Comparison of ENCODE assay signal across 21 mouse cellular contexts in the genomic region with DNA sequence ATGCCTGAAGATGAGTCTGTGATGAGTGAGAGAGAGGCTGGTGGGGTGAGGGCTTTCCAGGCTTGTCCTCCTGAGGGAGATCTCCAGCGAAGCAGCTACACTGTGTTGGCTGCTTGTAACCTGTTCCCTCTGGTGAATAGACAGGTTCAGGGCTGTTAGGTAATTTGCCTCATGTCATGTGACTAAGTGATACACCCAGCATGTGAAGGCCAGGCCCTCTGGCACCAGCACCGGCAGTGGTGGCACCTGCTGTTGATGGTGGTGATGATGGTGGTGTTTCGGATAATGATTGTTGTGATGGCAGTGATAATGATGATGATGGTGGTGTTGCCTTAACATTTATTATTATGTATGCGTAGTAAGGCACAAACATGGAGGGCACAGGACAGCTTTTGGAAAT. TPM values are rescaled to one million over a fixed set of nuclear protein-coding genes. Genes with fewer than 3 reads are reported as not detected.
A peak's percentile ranks its signal among the peaks of the same experiment; 100 is the strongest.
DNase-seq lines count a peak whose midpoint lies in the region; ATAC-seq and TF ChIP-seq lines count a peak whose summit lies in the region.
"Had no signal": no experiment of that assay in that cellular context is flagged by ENCODE, and none has a peak within 500 bp of the region (broad histone marks: within the 10 kb centered on the region; RNA-seq: fewer than 3 reads in every experiment).

No protein-coding gene starts in this region.

- no peaks in the 10 kb centered on the region for H3K27me3 ChIP-seq in liver, adult 2 months (ENCODE audit: control insufficient read depth, insufficient read depth, low read length)
- no peaks in the 10 kb centered on the region for H3K27me3 ChIP-seq in liver, embryonic 12.5 days (replicated peaks)
- no peaks in the 10 kb centered on the region for H3K27me3 ChIP-seq in stomach, embryonic 15.5 days (replicated peaks)
- H3K27me3 ChIP-seq in stomach, postnatal 0 days (ENCODE audit: control insufficient read depth, insufficient read depth, low read length) = no peaks in the 10 kb centered on the region
- no peaks in the 10 kb centered on the region for H3K27me3 ChIP-seq in hindbrain, embryonic 16.5 days (replicated peaks; ENCODE audit: control insufficient read depth, insufficient read depth, low read length)
- H3K27me3 ChIP-seq in thymus, adult 2 months (ENCODE audit: control insufficient read depth, insufficient read depth, low read length) = no peaks in the 10 kb centered on the region
- H3K27me3 ChIP-seq: forebrain, embryonic 13.5 days; heart, embryonic 12.5 days had no signal

- H3K36me3 ChIP-seq in liver, adult 2 months (ENCODE audit: control insufficient read depth, insufficient read depth, low read length) = peaks cover 42% of the 10 kb centered on the region
- H3K36me3 ChIP-seq in liver, embryonic 12.5 days = peaks cover 90% of the 10 kb centered on the region
- H3K36me3 ChIP-seq in stomach, embryonic 15.5 days = peaks cover 69% of the 10 kb centered on the region
- peaks cover 41% of the 10 kb centered on the region for H3K36me3 ChIP-seq in stomach, postnatal 0 days (ENCODE audit: control insufficient read depth, insufficient read depth, low read length)
- H3K36me3 ChIP-seq in ES-E14 (ENCODE audit: control insufficient read depth, insufficient read depth, low read length, poor library complexity, severe bottlenecking) = peaks cover 51% of the 10 kb centered on the region
- peaks cover 33% of the 10 kb centered on the region for H3K36me3 ChIP-seq in hindbrain, embryonic 16.5 days (ENCODE audit: control insufficient read depth, insufficient read depth, low read length)
- peaks cover 67% of the 10 kb centered on the region for H3K36me3 ChIP-seq in thymus, adult 2 months (ENCODE audit: control insufficient read depth, insufficient read depth, low read length)

- no peak overlapping the region for H3K4me2 ChIP-seq in liver, embryonic 12.5 days
- H3K4me2 ChIP-seq in stomach, embryonic 15.5 days = no peak overlapping the region
- H3K4me2 ChIP-seq in stomach, postnatal 0 days (replicated peaks; ENCODE audit: low read depth) = no peak overlapping the region
- no peak overlapping the region for H3K4me2 ChIP-seq in hindbrain, embryonic 16.5 days (ENCODE audit: low read length)
- H3K4me2 ChIP-seq: forebrain, embryonic 13.5 days; heart, embryonic 12.5 days; hindbrain, embryonic 14.5 days had no signal

- no peak overlapping the region for H3K27ac ChIP-seq in liver, adult 2 months (replicated peaks; ENCODE audit: insufficient read depth, low read depth, low read length)
- H3K27ac ChIP-seq in liver, embryonic 12.5 days = no peak overlapping the region
- H3K27ac ChIP-seq in stomach, embryonic 15.5 days = no peak overlapping the region
- no peak overlapping the region for H3K27ac ChIP-seq in stomach, postnatal 0 days (replicated peaks)
- peak overlapping the region; percentile 84 for H3K27ac ChIP-seq in ES-E14 (ENCODE audit: insufficient read depth, low read depth, low read length, poor library complexity, severe bottlenecking)
- H3K27ac ChIP-seq in hindbrain, embryonic 16.5 days (ENCODE audit: low read depth, low read length) = no peak overlapping the region
- no peak overlapping the region for H3K27ac ChIP-seq in thymus, adult 2 months (ENCODE audit: control insufficient read depth, insufficient read depth, low read length)
- H3K27ac ChIP-seq: embryonic facial prominence, embryonic 10.5 days; forebrain, embryonic 13.5 days; heart, adult 2 months; hindbrain, embryonic 10.5 days; hindbrain, embryonic 14.5 days had no signal

- in situ Hi-C loops in ES-E14 (cut with MboI; ENCODE audit: low sequenced_read_pairs in 2 of 2, unreplicated experiment in 2 of 2) = no loop called here

- no peak for ATAC-seq in liver, embryonic 12.5 days
- 0 out of 2 replicates have a peak, but pooled peaks have one; percentile 11 for ATAC-seq in stomach, embryonic 15.5 days (ENCODE audit: insufficient read depth, low FRiP score, low read depth)
- no peak for ATAC-seq in stomach, postnatal 0 days (ENCODE audit: low FRiP score, low TSS enrichment)
- ATAC-seq in hindbrain, embryonic 16.5 days = no peak
- ATAC-seq: forebrain, embryonic 13.5 days; forebrain, postnatal 0 days had no signal

- no peaks in the 10 kb centered on the region; the same call in 1 of the 2 replicates for H3K79me2 ChIP-seq in liver, adult 2 months (ENCODE audit: control insufficient read depth, insufficient read depth, low read length)

- no peaks in the 10 kb centered on the region for H3K9me3 ChIP-seq in liver, embryonic 12.5 days (replicated peaks)
- no peaks in the 10 kb centered on the region for H3K9me3 ChIP-seq in stomach, embryonic 15.5 days
- no peaks in the 10 kb centered on the region for H3K9me3 ChIP-seq in stomach, postnatal 0 days (ENCODE audit: control insufficient read depth, low read length)
- no peaks in the 10 kb centered on the region for H3K9me3 ChIP-seq in ES-E14 (ENCODE audit: control insufficient read depth, insufficient read depth, low read depth, low read length)
- H3K9me3 ChIP-seq in hindbrain, embryonic 16.5 days (ENCODE audit: control insufficient read depth, low read length) = no peaks in the 10 kb centered on the region
- H3K9me3 ChIP-seq: embryonic facial prominence, embryonic 10.5 days; forebrain, embryonic 13.5 days; heart, embryonic 12.5 days; hindbrain, embryonic 10.5 days had no signal

- H3K9ac ChIP-seq in liver, adult 2 months (ENCODE audit: low read depth, low read length) = no peak overlapping the region
- H3K9ac ChIP-seq in liver, embryonic 12.5 days = no peak overlapping the region
- no peak overlapping the region for H3K9ac ChIP-seq in stomach, embryonic 15.5 days
- H3K9ac ChIP-seq in stomach, postnatal 0 days (ENCODE audit: low read length) = no peak overlapping the region
- H3K9ac ChIP-seq in ES-E14 (ENCODE audit: insufficient read depth, low read depth, low read length, poor library complexity, severe bottlenecking) = peak overlapping the region; percentile 56
- no peak overlapping the region for H3K9ac ChIP-seq in hindbrain, embryonic 16.5 days (ENCODE audit: low read depth, low read length)
- H3K9ac ChIP-seq: forebrain, embryonic 13.5 days; forebrain, postnatal 0 days; heart, embryonic 12.5 days; hindbrain, embryonic 14.5 days had no signal

- no peak for TF ChIP-seq EP300 in stomach, postnatal 0 days (optimal IDR thresholded peaks at IDR 0.05)

- 65% methylated on average over 4 of the region's 4 CpGs for WGBS in liver, adult 2 months
- 86% methylated on average over 4 of the region's 4 CpGs for WGBS in liver, embryonic 12.5 days (ENCODE audit: insufficient replicate concordance)
- 90% methylated on average over 4 of the region's 4 CpGs for WGBS in stomach, embryonic 15.5 days
- 91% methylated on average over 4 of the region's 4 CpGs for WGBS in stomach, postnatal 0 days
- whole genome bisulfite sequencing in hindbrain, embryonic 16.5 days = 93% methylated on average over 4 of the region's 4 CpGs
- 97% methylated on average over 4 of the region's 4 CpGs for WGBS in thymus, adult 2 months

- no peak for TF ChIP-seq POLR2A in liver, adult 2 months (IDR thresholded peaks at IDR 0.05; ENCODE audit: extremely low read depth, insufficient read depth, low read length)
- no peak for TF ChIP-seq POLR2A in thymus, adult 2 months (IDR thresholded peaks at IDR 0.05; ENCODE audit: control insufficient read depth, extremely low read depth, insufficient read depth, low read length, poor library complexity)

- H3K4me3 ChIP-seq in liver, adult 2 months (ENCODE audit: insufficient read depth, low read depth, low read length) = no peak overlapping the region
- no peak overlapping the region for H3K4me3 ChIP-seq in liver, embryonic 12.5 days
- H3K4me3 ChIP-seq in stomach, embryonic 15.5 days (replicated peaks) = no peak overlapping the region
- no peak overlapping the region for H3K4me3 ChIP-seq in stomach, postnatal 0 days (ENCODE audit: low read depth, low read length)
- peak overlapping the region in 1 of 2 experiments; percentile 37; a peak in 2 of 4 replicates for H3K4me3 ChIP-seq in ES-E14 (ENCODE audit: insufficient read depth in 1 of 2, low read depth in 1 of 2, low read length in 2 of 2, poor library complexity in 1 of 2, severe bottlenecking in 1 of 2)
- H3K4me3 ChIP-seq in hindbrain, embryonic 16.5 days (ENCODE audit: low read length) = no peak overlapping the region
- H3K4me3 ChIP-seq in thymus, adult 2 months (ENCODE audit: control insufficient read depth, insufficient read depth, low read length) = no peak overlapping the region
- H3K4me3 ChIP-seq: embryonic facial prominence, embryonic 10.5 days; forebrain, embryonic 13.5 days; heart, adult 2 months; heart, embryonic 12.5 days; hindbrain, embryonic 10.5 days had no signal

- no peak for TF ChIP-seq CTCF in liver, adult 2 months (IDR thresholded peaks at IDR 0.05; ENCODE audit: low read depth, low read length)
- TF ChIP-seq CTCF in stomach, postnatal 0 days (IDR thresholded peaks at IDR 0.05; ENCODE audit: low read depth) = no peak
- no peak for TF ChIP-seq CTCF in thymus, adult 2 months (IDR thresholded peaks at IDR 0.05; ENCODE audit: borderline replicate concordance, control insufficient read depth, extremely low read depth, insufficient read depth, low read length, poor library complexity)

- peak; percentile 49 for DNase-seq in liver, adult 2 months (ENCODE audit: extremely low read depth, low read depth, low spot score)
- no peak for DNase-seq in stomach, postnatal 0 days (ENCODE audit: low spot score)
- no peak for DNase-seq in ES-E14 (ENCODE audit: low read depth, low spot score)
- no peak for DNase-seq in thymus, adult 2 months
- DNase-seq: adrenal gland, postnatal 25 days; cerebellum, adult 18-20 months; cerebellum, adult 9-11 months; cerebellum, postnatal 36 days; forebrain, postnatal 0 days; gastrocnemius, postnatal 14 days; heart, adult 2 months had no signal

- H3K4me1 ChIP-seq in liver, adult 2 months (ENCODE audit: control insufficient read depth, insufficient read depth, low read length) = peaks cover 2% of the 10 kb centered on the region; the same call in 1 of the 2 replicates
- H3K4me1 ChIP-seq in liver, embryonic 12.5 days = peaks cover 15% of the 10 kb centered on the region
- H3K4me1 ChIP-seq in stomach, embryonic 15.5 days = peaks cover 11% of the 10 kb centered on the region
- H3K4me1 ChIP-seq in stomach, postnatal 0 days (replicated peaks; ENCODE audit: control insufficient read depth, insufficient read depth) = no peaks in the 10 kb centered on the region; the same call in 1 of the 2 replicates
- peaks cover 19 to 42% of the 10 kb centered on the region in 2 experiments for H3K4me1 ChIP-seq in ES-E14 (ENCODE audit: control insufficient read depth in 2 of 2, insufficient read depth in 2 of 2, low read length in 2 of 2, poor library complexity in 1 of 2)
- peaks cover 11% of the 10 kb centered on the region for H3K4me1 ChIP-seq in hindbrain, embryonic 16.5 days (ENCODE audit: control insufficient read depth, insufficient read depth, low read depth, low read length)
- H3K4me1 ChIP-seq in thymus, adult 2 months (replicated peaks; ENCODE audit: control insufficient read depth, insufficient read depth, low read length) = peaks cover 18% of the 10 kb centered on the region

RNA-seq across cellular contexts. Expression of gene Csad, which starts 6.3 kb away (rescaled TPM):
- 47.6 and 449 TPM in 2 replicates for total RNA-seq in liver, adult 2 months (2014; rRNA removed)
- polyA plus RNA-seq in liver, adult 2 months (2012; rRNA removed) = 107 and 123 TPM in 2 replicates
- polyA plus RNA-seq in liver, embryonic 12.5 days (2016; fragmentation: Nextera tagmentation; extraction: Ambion mirVana) = 21.9 and 26.6 TPM in 2 replicates
- polyA plus RNA-seq in stomach, embryonic 15.5 days (2015; fragmentation: Nextera tagmentation; extraction: Ambion mirVana) = 63.3 and 64.3 TPM in 2 replicates
- polyA plus RNA-seq in stomach, postnatal 0 days (2015; fragmentation: Nextera tagmentation; extraction: Ambion mirVana) = 32.1 and 39.4 TPM in 2 replicates
- total RNA-seq in ES-E14 (2012; rRNA removed) = 47.3 and 51.9 TPM in 2 replicates
- 35.5 and 43.3 TPM in 2 replicates for polyA plus RNA-seq in hindbrain, embryonic 16.5 days (2015; fragmentation: Nextera tagmentation; extraction: Ambion mirVana)
- 77.6 and 82.1 TPM in 2 replicates for polyA plus RNA-seq in thymus, adult 2 months (2012; rRNA removed)

RNA-seq across cellular contexts. Expression of gene Zfp740, which starts 7.8 kb away (rescaled TPM):
- 15.6 and 21.0 TPM in 2 replicates for total RNA-seq in liver, adult 2 months (2014; rRNA removed)
- 8.1 and 9.4 TPM in 2 replicates for polyA plus RNA-seq in liver, adult 2 months (2012; rRNA removed)
- polyA plus RNA-seq in liver, embryonic 12.5 days (2016; fragmentation: Nextera tagmentation; extraction: Ambion mirVana) = 31.2 and 32.0 TPM in 2 replicates
- polyA plus RNA-seq in stomach, embryonic 15.5 days (2015; fragmentation: Nextera tagmentation; extraction: Ambion mirVana) = 44.5 and 52.7 TPM in 2 replicates
- 19.9 and 20.2 TPM in 2 replicates for polyA plus RNA-seq in stomach, postnatal 0 days (2015; fragmentation: Nextera tagmentation; extraction: Ambion mirVana)
- 97.3 and 98.5 TPM in 2 replicates for total RNA-seq in ES-E14 (2012; rRNA removed)
- polyA plus RNA-seq in hindbrain, embryonic 16.5 days (2015; fragmentation: Nextera tagmentation; extraction: Ambion mirVana) = 39.6 and 51.0 TPM in 2 replicates
- 69.6 and 71.9 TPM in 2 replicates for polyA plus RNA-seq in thymus, adult 2 months (2012; rRNA removed)

RNA-seq across cellular contexts. Expression of gene Itgb7, which starts 20.9 kb away (rescaled TPM):
- 1.3 and 2.2 TPM in 2 replicates for total RNA-seq in liver, adult 2 months (2014; rRNA removed)
- polyA plus RNA-seq in liver, adult 2 months (2012; rRNA removed) = 1.7 and 1.8 TPM in 2 replicates
- polyA plus RNA-seq in liver, embryonic 12.5 days (2016; fragmentation: Nextera tagmentation; extraction: Ambion mirVana) = 6.4 and 8.9 TPM in 2 replicates
- 9.6 and 12.7 TPM in 2 replicates for polyA plus RNA-seq in stomach, embryonic 15.5 days (2015; fragmentation: Nextera tagmentation; extraction: Ambion mirVana)
- 1.2 TPM in 2 replicates for polyA plus RNA-seq in stomach, postnatal 0 days (2015; fragmentation: Nextera tagmentation; extraction: Ambion mirVana)
- total RNA-seq in ES-E14 (2012; rRNA removed) = 34.0 and 93.0 TPM in 2 replicates
- polyA plus RNA-seq in hindbrain, embryonic 16.5 days (2015; fragmentation: Nextera tagmentation; extraction: Ambion mirVana) = 1.1 and 2.0 TPM in 2 replicates
- 72.6 and 82.8 TPM in 2 replicates for polyA plus RNA-seq in thymus, adult 2 months (2012; rRNA removed)

RNA-seq across cellular contexts. Expression of gene Rarg, which starts 46.5 kb away (rescaled TPM):
- total RNA-seq in liver, adult 2 months (2014; rRNA removed) = 1.5 and 2.0 TPM in 2 replicates
- 5.3 and 6.0 TPM in 2 replicates for polyA plus RNA-seq in liver, adult 2 months (2012; rRNA removed)
- 4.4 and 4.9 TPM in 2 replicates for polyA plus RNA-seq in liver, embryonic 12.5 days (2016; fragmentation: Nextera tagmentation; extraction: Ambion mirVana)
- 29.8 and 33.8 TPM in 2 replicates for polyA plus RNA-seq in stomach, embryonic 15.5 days (2015; fragmentation: Nextera tagmentation; extraction: Ambion mirVana)
- polyA plus RNA-seq in stomach, postnatal 0 days (2015; fragmentation: Nextera tagmentation; extraction: Ambion mirVana) = 27.2 and 34.6 TPM in 2 replicates
- 101 and 115 TPM in 2 replicates for total RNA-seq in ES-E14 (2012; rRNA removed)
- polyA plus RNA-seq in hindbrain, embryonic 16.5 days (2015; fragmentation: Nextera tagmentation; extraction: Ambion mirVana) = 5.6 and 7.6 TPM in 2 replicates
- 18.9 and 23.7 TPM in 2 replicates for polyA plus RNA-seq in thymus, adult 2 months (2012; rRNA removed)

RNA-seq across cellular contexts. Expression of gene Gm9918, which starts 59.5 kb away (rescaled TPM):
- total RNA-seq in liver, adult 2 months (2014; rRNA removed) = not detected in 2 replicates
- 0.05 TPM in 1 of 2 replicates, not detected in the other for polyA plus RNA-seq in liver, adult 2 months (2012; rRNA removed)
- polyA plus RNA-seq in liver, embryonic 12.5 days (2016; fragmentation: Nextera tagmentation; extraction: Ambion mirVana) = not detected in 2 replicates
- 0.27 and 0.30 TPM in 2 replicates for polyA plus RNA-seq in stomach, embryonic 15.5 days (2015; fragmentation: Nextera tagmentation; extraction: Ambion mirVana)
- 0.10 and 0.12 TPM in 2 replicates for polyA plus RNA-seq in stomach, postnatal 0 days (2015; fragmentation: Nextera tagmentation; extraction: Ambion mirVana)
- 0.45 and 1.0 TPM in 2 replicates for total RNA-seq in ES-E14 (2012; rRNA removed)
- 0.06 and 0.14 TPM in 2 replicates for polyA plus RNA-seq in hindbrain, embryonic 16.5 days (2015; fragmentation: Nextera tagmentation; extraction: Ambion mirVana)
- 0.30 and 0.31 TPM in 2 replicates for polyA plus RNA-seq in thymus, adult 2 months (2012; rRNA removed)
- total RNA-seq: forebrain, postnatal 0 days; gastrocnemius, adult 18-20 months; gastrocnemius, postnatal 14 days; heart, adult 2 months; heart, postnatal 25 days had no signal
- polyA plus RNA-seq: forebrain, postnatal 0 days; heart, adult 2 months; heart, embryonic 12.5 days; hindbrain, embryonic 14.5 days had no signal
